ENCODE assay signal across 8 mouse cellular contexts in the genomic region with DNA sequence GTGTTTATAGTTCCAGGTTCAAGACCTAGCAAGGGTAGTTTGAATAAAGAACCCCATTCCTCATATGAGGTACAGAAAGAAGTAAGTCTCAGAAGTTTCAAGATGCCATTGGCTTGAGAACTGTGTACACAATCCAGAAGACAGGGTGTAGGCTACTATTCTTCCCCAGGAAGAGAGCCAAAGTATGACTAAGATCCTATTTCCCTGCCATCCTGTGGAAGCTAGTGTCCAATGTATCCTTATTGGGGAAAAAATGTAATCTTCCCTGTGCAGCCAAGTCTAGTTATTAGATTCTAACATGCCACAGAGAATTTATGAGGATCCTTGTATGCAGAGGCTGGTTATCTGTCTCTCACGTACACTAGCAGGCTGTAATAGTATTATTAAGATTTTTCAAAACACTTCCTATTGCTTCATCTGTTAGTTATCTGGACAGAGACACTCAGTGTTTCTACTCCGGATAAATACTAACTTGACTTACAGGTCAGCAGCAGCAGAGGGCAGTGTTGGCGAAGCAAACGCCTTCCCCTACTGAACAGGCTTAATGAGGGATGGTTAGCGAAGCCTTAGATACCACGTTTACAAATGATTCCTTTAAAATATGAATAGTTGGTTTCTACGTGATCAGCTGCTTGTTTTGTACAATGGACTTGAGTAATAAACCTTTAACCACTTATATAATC.
DNase-seq lines count a peak whose midpoint lies in the region; ATAC-seq and TF ChIP-seq lines count a peak whose summit lies in the region.

No protein-coding gene starts in this region.

- TF ChIP-seq CTCF in spleen, adult 2 months (IDR thresholded peaks at IDR 0.05; ENCODE audit: extremely low read depth, insufficient read depth, insufficient read length, insufficient replicate concordance) = peak; percentile 25; the same call in 1 of the 2 replicates
- TF ChIP-seq CTCF in liver, adult 2 months (IDR thresholded peaks at IDR 0.05; ENCODE audit: low read depth, low read length) = peak; percentile 61

- 11% methylated on average over 7 of the region's 7 CpGs for WGBS in spleen, adult 2 months
- 14% methylated on average over 7 of the region's 7 CpGs for WGBS in kidney, embryonic 14.5 days
- 11% methylated on average over 7 of the region's 7 CpGs for WGBS in liver, adult 2 months

- no peak overlapping the region for H3K27ac ChIP-seq in spleen, adult 2 months (ENCODE audit: insufficient read depth, low read length)
- H3K27ac ChIP-seq in kidney, embryonic 14.5 days (ENCODE audit: low read depth, low read length) = no peak overlapping the region
- no peak overlapping the region for H3K27ac ChIP-seq in liver, adult 2 months (replicated peaks; ENCODE audit: insufficient read depth, low read depth, low read length)

- TF ChIP-seq POLR2A in spleen, adult 2 months (IDR thresholded peaks at IDR 0.05; ENCODE audit: low read depth, low read length) = no peak
- no peak for TF ChIP-seq POLR2A in liver, adult 2 months (IDR thresholded peaks at IDR 0.05; ENCODE audit: extremely low read depth, insufficient read depth, low read length)

- H3K4me1 ChIP-seq in spleen, adult 2 months (ENCODE audit: control insufficient read depth, insufficient read depth, insufficient read length) = no peaks in the 10 kb centered on the region
- H3K4me1 ChIP-seq in kidney, embryonic 14.5 days (ENCODE audit: control insufficient read depth, insufficient read depth, low read length) = no peaks in the 10 kb centered on the region
- no peaks in the 10 kb centered on the region for H3K4me1 ChIP-seq in liver, adult 2 months (ENCODE audit: control insufficient read depth, insufficient read depth, low read length)

- H3K27me3 ChIP-seq in spleen, adult 2 months (ENCODE audit: control insufficient read depth, insufficient read depth, low read length) = no peaks in the 10 kb centered on the region
- no peaks in the 10 kb centered on the region for H3K27me3 ChIP-seq in kidney, embryonic 14.5 days (ENCODE audit: control insufficient read depth, insufficient read depth, low read length)
- H3K27me3 ChIP-seq in liver, adult 2 months (ENCODE audit: control insufficient read depth, insufficient read depth, low read length) = no peaks in the 10 kb centered on the region

- no peak overlapping the region for H3K4me2 ChIP-seq in kidney, embryonic 14.5 days (replicated peaks; ENCODE audit: low read depth, low read length)

- H3K9me3 ChIP-seq in kidney, embryonic 14.5 days (ENCODE audit: control insufficient read depth, low read length) = no peaks in the 10 kb centered on the region

- no peak overlapping the region; the same call in 1 of the 2 replicates for H3K4me3 ChIP-seq in spleen, adult 2 months (ENCODE audit: extremely low read depth, insufficient read depth, insufficient read length)
- no peak overlapping the region for H3K4me3 ChIP-seq in kidney, embryonic 14.5 days (ENCODE audit: low read length)
- no peak overlapping the region for H3K4me3 ChIP-seq in liver, adult 2 months (ENCODE audit: insufficient read depth, low read depth, low read length)

- no peaks in the 10 kb centered on the region for H3K79me2 ChIP-seq in liver, adult 2 months (ENCODE audit: control insufficient read depth, insufficient read depth, low read length)

- no peaks in the 10 kb centered on the region for H3K36me3 ChIP-seq in spleen, adult 2 months (ENCODE audit: control insufficient read depth, insufficient read depth, low read length)
- H3K36me3 ChIP-seq in kidney, embryonic 14.5 days (ENCODE audit: control insufficient read depth, insufficient read depth, low read length) = no peaks in the 10 kb centered on the region
- H3K36me3 ChIP-seq in liver, adult 2 months (ENCODE audit: control insufficient read depth, insufficient read depth, low read length) = no peaks in the 10 kb centered on the region

- peak in 1 of 2 experiments; percentile 9 for DNase-seq in spleen, adult 2 months (ENCODE audit: low read depth in 1 of 2, low spot score in 2 of 2)
- DNase-seq in spleen, adult 12 weeks (ENCODE audit: low spot score) = no peak
- peak; percentile 79 for DNase-seq in embryo, embryonic 10 days (ENCODE audit: low spot score)
- DNase-seq in liver, adult 2 months (ENCODE audit: extremely low read depth, low read depth, low spot score) = peak; percentile 24
- DNase-seq in neural tube, embryonic 10.5 days (ENCODE audit: extremely low spot score, low spot score) = peak; percentile 39
- DNase-seq in testis, postnatal 14 days (ENCODE audit: low spot score) = peak; percentile 10

- no peak overlapping the region for H3K9ac ChIP-seq in kidney, embryonic 14.5 days (ENCODE audit: low read depth, low read length)
- H3K9ac ChIP-seq in liver, adult 2 months (ENCODE audit: low read depth, low read length) = no peak overlapping the region

- ATAC-seq in granulocyte monocyte progenitor cell, adult 5-6 weeks (replicated peaks; ENCODE audit: poor library complexity, severe bottlenecking) = peak; percentile 99
- ATAC-seq in kidney, embryonic 14.5 days (ENCODE audit: low FRiP score, low TSS enrichment) = peak; percentile 85
